Mouse (Mus musculus) neural tube, embryonic 14.5 days (tissue): ENCODE results near the gene Gm43517. TPM values are rescaled to one million over a fixed set of nuclear protein-coding genes. Genes with fewer than 3 reads are reported as not detected.

Experiments
- ATAC-seq: fragments of 200-750 bp; cut with Nextera tagmentation; 2 replicates; pipeline ENCODE4 v1.8.0; 2017; ENCODE audit warnings: low read depth, mild to moderate bottlenecking, moderate TSS enrichment, moderate library complexity
- H3K27ac ChIP-seq: fragments of 300-500 bp; sonication (generic); 2 replicates; pipeline ENCODE4 v1.5.1; 2014; ENCODE audit warnings: low read depth, mild to moderate bottlenecking, control low read depth, low read length, moderate library complexity, mixed read lengths
- H3K27me3 ChIP-seq: fragments of 300-500 bp; sonication (generic); 2 replicates; pipeline ENCODE4 v1.6.1; 2014; ENCODE audit warnings: low read length; ENCODE audit not compliant: control insufficient read depth, insufficient read depth
- H3K36me3 ChIP-seq: fragments of 300-500 bp; sonication (generic); 2 replicates; pipeline ENCODE4 v1.6.1; 2014; ENCODE audit warnings: low read length, mixed read lengths; ENCODE audit not compliant: control insufficient read depth, insufficient read depth
- H3K4me1 ChIP-seq: fragments of 300-500 bp; sonication (generic); 2 replicates; pipeline ENCODE4 v1.6.1; 2014; ENCODE audit warnings: low read length; ENCODE audit not compliant: control insufficient read depth, insufficient read depth
- H3K4me2 ChIP-seq: fragments of 300-500 bp; sonication (generic); 2 replicates; pipeline ENCODE4 v1.6.1; 2014; ENCODE audit warnings: mild to moderate bottlenecking, low read depth, low read length, control low read depth
- H3K4me3 ChIP-seq: fragments of 300-500 bp; sonication (generic); 2 replicates; pipeline ENCODE4 v1.5.1; 2014; ENCODE audit warnings: low read depth, low read length, control low read depth, mixed read lengths
- H3K9ac ChIP-seq: fragments of 300-500 bp; sonication (generic); replicated peaks from 2 replicates; pipeline ENCODE4 v1.6.1; 2014; ENCODE audit warnings: low read depth, mild to moderate bottlenecking, control low read depth, low read length, mixed read lengths
- H3K9me3 ChIP-seq: fragments of 300-500 bp; sonication (generic); 2 replicates; pipeline ENCODE4 v1.6.1; 2016; ENCODE audit warnings: low read length; ENCODE audit not compliant: control insufficient read depth
- WGBS: fragments of 180-500 bp; shearing (Covaris S2); extraction: QIAGEN DNeasy Blood & Tissue Kit; methylation state at CpG from one replicate; pipeline ENCODE4 v1.1.7; 2014; 5-methylcytosine and 5-hydroxymethylcytosine counted together
- polyA plus RNA-seq: library from polyadenylated mRNA; unstranded; fragments of >200 nt; fragmentation: Nextera tagmentation; extraction: Ambion mirVana; gene quantifications from 2 replicates; pipeline ENCODE4 v1.2.1, GENCODE M21; 2014

Gene Gm43517
- polyA plus RNA-seq, 1 experiment from 2014 or later = not detected

- Histone ChIP-seq H3K4me2 (peak overlapping the region; percentile 26; the same call in 1 of the 2 replicates), H3K36me3 (no peaks in the 10 kb centered on the region), H3K27ac (no peak overlapping the region), H3K9me3 (no peaks in the 10 kb centered on the region), H3K27me3 (peaks cover 64% of the 10 kb centered on the region), H3K4me1 (0 out of 2 replicates have a peak, but pooled peaks cover 4% of the 10 kb centered on the region), H3K4me3 (no peak overlapping the region), H3K9ac (no peak overlapping the region)
- ATAC-seq = peak; percentile 95
- WGBS = under 1% methylated on average over 42 of the region's 42 CpGs
Observed at GRCm38 (mm10) chr12:49391305-49392040, 6.5 kb downstream of the Gm43517 start.

GRCm38 (mm10) chr12:49392041-49392390 is 7.0 kb downstream of the Gm43517 start:
- no peak overlapping the region for H3K9ac ChIP-seq
- ATAC-seq = no peak
- H3K4me1 ChIP-seq = 0 out of 2 replicates have a peak, but pooled peaks cover 4% of the 10 kb centered on the region
- WGBS = 2% methylated on average over 10 of the region's 10 CpGs
- H3K4me3 ChIP-seq = no peak overlapping the region
- H3K36me3 ChIP-seq = no peaks in the 10 kb centered on the region
- H3K9me3 ChIP-seq = no peaks in the 10 kb centered on the region
- peaks cover 66% of the 10 kb centered on the region for H3K27me3 ChIP-seq
- no peak overlapping the region for H3K27ac ChIP-seq
- H3K4me2 ChIP-seq = no peak overlapping the region

GRCm38 (mm10) chr12:49392876-49393275 is 7.9 kb downstream of the Gm43517 start:
- H3K27ac ChIP-seq = no peak overlapping the region
- H3K4me2 ChIP-seq = no peak overlapping the region
- H3K9me3 ChIP-seq = no peaks in the 10 kb centered on the region
- 0 out of 2 replicates have a peak, but pooled peaks cover 4% of the 10 kb centered on the region for H3K4me1 ChIP-seq
- no peaks in the 10 kb centered on the region for H3K36me3 ChIP-seq
- H3K4me3 ChIP-seq = no peak overlapping the region
- no peak overlapping the region for H3K9ac ChIP-seq
- H3K27me3 ChIP-seq = peaks cover 71% of the 10 kb centered on the region
- ATAC-seq = no peak
- WGBS = 6% methylated on average over 5 of the region's 5 CpGs

- ATAC-seq = no peak
- Histone ChIP-seq H3K9me3 (no peaks in the 10 kb centered on the region), H3K36me3 (no peaks in the 10 kb centered on the region), H3K4me1 (0 out of 2 replicates have a peak, but pooled peaks cover 4% of the 10 kb centered on the region), H3K27me3 (peaks cover 72% of the 10 kb centered on the region), H3K4me2 (no peak overlapping the region), H3K4me3 (no peak overlapping the region), H3K27ac (no peak overlapping the region), H3K9ac (no peak overlapping the region)
- 10% methylated on average over 3 of the region's 3 CpGs for whole genome bisulfite sequencing
Observed at GRCm38 (mm10) chr12:49393639-49394038, 8.7 kb downstream of the Gm43517 start.

- H3K27me3 ChIP-seq = peaks cover 72% of the 10 kb centered on the region
- no peak overlapping the region for H3K27ac ChIP-seq
- no peak for ATAC-seq
- H3K4me1 ChIP-seq = 0 out of 2 replicates have a peak, but pooled peaks cover 4% of the 10 kb centered on the region
- no peaks in the 10 kb centered on the region for H3K36me3 ChIP-seq
- H3K9ac ChIP-seq = no peak overlapping the region
- H3K4me2 ChIP-seq = no peak overlapping the region
- 2% methylated on average over 1 of the region's 1 CpGs for WGBS
- no peaks in the 10 kb centered on the region for H3K9me3 ChIP-seq
- no peak overlapping the region for H3K4me3 ChIP-seq
Observed at GRCm38 (mm10) chr12:49394181-49394580, 9.2 kb downstream of the Gm43517 start.

- Histone ChIP-seq H3K4me3 (no peak overlapping the region), H3K9me3 (no peaks in the 10 kb centered on the region), H3K27ac (no peak overlapping the region), H3K4me1 (0 out of 2 replicates have a peak, but pooled peaks cover 4% of the 10 kb centered on the region), H3K27me3 (peaks cover 72% of the 10 kb centered on the region), H3K36me3 (no peaks in the 10 kb centered on the region), H3K9ac (no peak overlapping the region), H3K4me2 (no peak overlapping the region)
- ATAC-seq = no peak
- WGBS = under 1% methylated on average over 17 of the region's 17 CpGs
Observed at GRCm38 (mm10) chr12:49394836-49395235, 9.9 kb downstream of the Gm43517 start.

- H3K4me3 ChIP-seq = no peak overlapping the region
- no peaks in the 10 kb centered on the region for H3K9me3 ChIP-seq
- H3K4me2 ChIP-seq = no peak overlapping the region
- no peak for ATAC-seq
- no peak overlapping the region for H3K9ac ChIP-seq
- H3K27ac ChIP-seq = no peak overlapping the region
- H3K4me1 ChIP-seq = 0 out of 2 replicates have a peak, but pooled peaks cover 4% of the 10 kb centered on the region
- no peaks in the 10 kb centered on the region for H3K36me3 ChIP-seq
- WGBS = 16% methylated on average over 2 of the region's 2 CpGs
- H3K27me3 ChIP-seq = peaks cover 76% of the 10 kb centered on the region
Observed at GRCm38 (mm10) chr12:49395969-49396368, 11.0 kb downstream of the Gm43517 start.

GRCm38 (mm10) chr12:49396776-49397175 is 11.8 kb downstream of the Gm43517 start:
- WGBS = 39% methylated on average over 1 of the region's 1 CpGs

GRCm38 (mm10) chr12:49397443-49398162 is 12.6 kb downstream of the Gm43517 start:
- Histone ChIP-seq H3K27ac (no peak overlapping the region), H3K4me3 (no peak overlapping the region), H3K27me3 (peaks cover 75% of the 10 kb centered on the region), H3K9me3 (no peaks in the 10 kb centered on the region), H3K36me3 (no peaks in the 10 kb centered on the region), H3K4me1 (peaks cover 6% of the 10 kb centered on the region), H3K9ac (no peak overlapping the region), H3K4me2 (no peak overlapping the region)
- WGBS = 19% methylated on average over 4 of the region's 4 CpGs
- ATAC-seq = no peak

More at GRCm38 (mm10) chr12:49396776-49397175, 11.8 kb downstream of the Gm43517 start:
- Histone ChIP-seq H3K27ac (no peak overlapping the region), H3K27me3 (peaks cover 76% of the 10 kb centered on the region), H3K4me2 (no peak overlapping the region), H3K4me3 (no peak overlapping the region), H3K9me3 (no peaks in the 10 kb centered on the region), H3K4me1 (peaks cover 6% of the 10 kb centered on the region), H3K9ac (no peak overlapping the region), H3K36me3 (no peaks in the 10 kb centered on the region)
- no peak for ATAC-seq
